Mouse (Mus musculus): Measurements from ENCODE around the gene Slc22a15. TPM values are rescaled to one million over a fixed set of nuclear protein-coding genes. Genes with fewer than 3 reads are reported as not detected.
A peak's percentile ranks its signal among the peaks of the same experiment; 100 is the strongest.

The Slc22a15 gene
- polyA plus RNA-seq, 1 experiment from 2014 or later, result 4.8 TPM

GRCm38 (mm10) chr3:101867001-101867421 lies 57.2 kb downstream of the Slc22a15 start:
- ATAC-seq (ENCODE audit: low read depth), result peak; percentile 65; the same call in 1 of the 2 replicates
- H3K27me3 ChIP-seq (replicated peaks; ENCODE audit: control insufficient read depth, insufficient read depth, low read length), result no peaks in the 10 kb centered on the region
- no peak overlapping the region for H3K4me3 ChIP-seq (ENCODE audit: low read depth, low read length)
- no peak overlapping the region for H3K27ac ChIP-seq (replicated peaks; ENCODE audit: low read depth, low read length)
- no peak for DNase-seq (ENCODE audit: low spot score)
- no peaks in the 10 kb centered on the region for H3K4me1 ChIP-seq (ENCODE audit: control insufficient read depth, insufficient read depth, low read length)
- peaks cover 7% of the 10 kb centered on the region; the same call in 1 of the 2 replicates for H3K36me3 ChIP-seq (ENCODE audit: control insufficient read depth, insufficient read depth, low read length)
- WGBS, result 67% methylated on average over 4 of the region's 4 CpGs
- H3K9me3 ChIP-seq (ENCODE audit: control insufficient read depth, low read length), result no peaks in the 10 kb centered on the region
- H3K9ac ChIP-seq (ENCODE audit: low read depth, low read length), result no peak overlapping the region
- H3K4me2 ChIP-seq (ENCODE audit: low read depth, low read length), result no peak overlapping the region

DNA sequence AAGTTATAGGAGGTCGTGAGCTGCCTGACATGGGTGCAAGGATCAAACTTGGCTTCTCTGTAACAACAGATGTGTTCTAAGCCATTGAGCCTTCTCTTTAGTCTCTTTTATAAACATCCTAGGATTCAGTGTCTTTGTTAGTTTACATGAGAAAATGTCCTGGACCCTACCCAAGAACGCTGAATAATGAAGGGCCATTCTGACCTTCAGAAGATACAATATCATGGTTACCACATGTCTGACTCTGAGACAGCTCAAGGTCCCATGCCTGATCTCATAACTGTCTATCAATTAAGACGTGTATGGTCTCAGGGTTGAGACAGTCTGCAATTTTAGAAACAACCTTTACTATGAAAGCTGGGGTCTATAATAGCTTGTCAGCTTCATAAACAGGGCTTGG lies 62.4 kb downstream of the Slc22a15 start:
- Histone ChIP-seq H3K4me2 (ENCODE audit: low read depth, low read length) (no peak overlapping the region), H3K4me1 (ENCODE audit: control insufficient read depth, insufficient read depth, low read length) (no peaks in the 10 kb centered on the region), H3K36me3 (ENCODE audit: control insufficient read depth, insufficient read depth, low read length) (peaks cover 29% of the 10 kb centered on the region), H3K27me3 (replicated peaks; ENCODE audit: control insufficient read depth, insufficient read depth, low read length) (no peaks in the 10 kb centered on the region), H3K9me3 (ENCODE audit: control insufficient read depth, low read length) (no peaks in the 10 kb centered on the region), H3K4me3 (ENCODE audit: low read depth, low read length) (no peak overlapping the region), H3K27ac (replicated peaks; ENCODE audit: low read depth, low read length) (no peak overlapping the region), H3K9ac (ENCODE audit: low read depth, low read length) (no peak overlapping the region)
- no peak for ATAC-seq (ENCODE audit: low read depth)
- WGBS, result 70% methylated on average over 3 of the region's 3 CpGs
- no peak for DNase-seq (ENCODE audit: low spot score)

GRCm38 (mm10) chr3:101860151-101860550 lies 64.1 kb downstream of the Slc22a15 start:
- 62% methylated on average over 7 of the region's 7 CpGs for WGBS
- Histone ChIP-seq H3K36me3 (ENCODE audit: control insufficient read depth, insufficient read depth, low read length) (peaks cover 29% of the 10 kb centered on the region), H3K9me3 (ENCODE audit: control insufficient read depth, low read length) (no peaks in the 10 kb centered on the region)

GRCm38 (mm10) chr3:101859740-101860139 lies 64.5 kb downstream of the Slc22a15 start:
- Histone ChIP-seq H3K9me3 (ENCODE audit: control insufficient read depth, low read length) (no peaks in the 10 kb centered on the region), H3K27ac (replicated peaks; ENCODE audit: low read depth, low read length) (no peak overlapping the region), H3K9ac (ENCODE audit: low read depth, low read length) (no peak overlapping the region), H3K27me3 (replicated peaks; ENCODE audit: control insufficient read depth, insufficient read depth, low read length) (no peaks in the 10 kb centered on the region), H3K4me1 (ENCODE audit: control insufficient read depth, insufficient read depth, low read length) (no peaks in the 10 kb centered on the region), H3K36me3 (ENCODE audit: control insufficient read depth, insufficient read depth, low read length) (peaks cover 29% of the 10 kb centered on the region), H3K4me2 (ENCODE audit: low read depth, low read length) (no peak overlapping the region), H3K4me3 (ENCODE audit: low read depth, low read length) (no peak overlapping the region)
- 87% methylated on average over 7 of the region's 7 CpGs for whole genome bisulfite sequencing
- DNase-seq (ENCODE audit: low spot score) (no peak), ATAC-seq (ENCODE audit: low read depth) (no peak)

More at GRCm38 (mm10) chr3:101860151-101860550, 64.1 kb downstream of the Slc22a15 start:
- ATAC-seq (ENCODE audit: low read depth) (no peak), DNase-seq (ENCODE audit: low spot score) (no peak)
- Histone ChIP-seq H3K27ac (replicated peaks; ENCODE audit: low read depth, low read length) (no peak overlapping the region), H3K4me3 (ENCODE audit: low read depth, low read length) (no peak overlapping the region), H3K9ac (ENCODE audit: low read depth, low read length) (no peak overlapping the region), H3K27me3 (replicated peaks; ENCODE audit: control insufficient read depth, insufficient read depth, low read length) (no peaks in the 10 kb centered on the region), H3K4me1 (ENCODE audit: control insufficient read depth, insufficient read depth, low read length) (no peaks in the 10 kb centered on the region), H3K4me2 (ENCODE audit: low read depth, low read length) (no peak overlapping the region)

GRCm38 (mm10) chr3:101854075-101854474 lies 70.2 kb downstream of the Slc22a15 start:
- no peak overlapping the region for H3K9ac ChIP-seq (ENCODE audit: low read depth, low read length)
- no peak overlapping the region for H3K27ac ChIP-seq (replicated peaks; ENCODE audit: low read depth, low read length)
- H3K4me2 ChIP-seq (ENCODE audit: low read depth, low read length), result no peak overlapping the region
- H3K4me3 ChIP-seq (ENCODE audit: low read depth, low read length), result no peak overlapping the region
- no peaks in the 10 kb centered on the region for H3K9me3 ChIP-seq (ENCODE audit: control insufficient read depth, low read length)
- ATAC-seq (ENCODE audit: low read depth) (no peak), DNase-seq (ENCODE audit: low spot score) (no peak)
- 81% methylated on average over 1 of the region's 1 CpGs for WGBS
- H3K36me3 ChIP-seq (ENCODE audit: control insufficient read depth, insufficient read depth, low read length), result no peaks in the 10 kb centered on the region
- H3K4me1 ChIP-seq (ENCODE audit: control insufficient read depth, insufficient read depth, low read length), result no peaks in the 10 kb centered on the region
- no peaks in the 10 kb centered on the region for H3K27me3 ChIP-seq (replicated peaks; ENCODE audit: control insufficient read depth, insufficient read depth, low read length)

DNA sequence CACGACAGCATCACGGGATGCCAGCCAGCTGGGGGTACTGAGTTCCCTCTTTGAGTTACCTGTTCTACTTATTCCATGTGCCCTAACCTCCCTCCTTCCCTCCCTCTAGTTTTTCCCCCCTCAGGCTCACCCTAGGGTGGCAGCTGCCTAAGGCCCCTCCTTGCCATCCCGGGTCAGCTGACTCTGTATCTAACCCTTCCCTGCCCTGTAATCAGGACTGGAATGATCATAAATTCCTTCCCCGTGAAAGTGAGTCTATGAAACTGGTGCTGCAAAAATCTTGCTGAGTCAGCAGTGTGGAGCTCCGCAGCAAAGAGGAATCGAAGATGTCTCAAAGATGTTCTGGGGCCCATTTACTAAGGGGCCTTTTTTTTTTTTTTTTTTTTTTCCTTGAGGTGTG lies 72.9 kb downstream of the Slc22a15 start:
- no peak for ATAC-seq (ENCODE audit: low read depth)
- 72% methylated on average over 6 of the region's 6 CpGs for WGBS
- H3K4me1 ChIP-seq (ENCODE audit: control insufficient read depth, insufficient read depth, low read length), result no peaks in the 10 kb centered on the region
- no peak overlapping the region for H3K27ac ChIP-seq (replicated peaks; ENCODE audit: low read depth, low read length)
- H3K9me3 ChIP-seq (ENCODE audit: control insufficient read depth, low read length), result no peaks in the 10 kb centered on the region
- no peak overlapping the region for H3K9ac ChIP-seq (ENCODE audit: low read depth, low read length)
- no peaks in the 10 kb centered on the region for H3K36me3 ChIP-seq (ENCODE audit: control insufficient read depth, insufficient read depth, low read length)
- no peak overlapping the region for H3K4me2 ChIP-seq (ENCODE audit: low read depth, low read length)
- H3K4me3 ChIP-seq (ENCODE audit: low read depth, low read length), result no peak overlapping the region
- no peaks in the 10 kb centered on the region for H3K27me3 ChIP-seq (replicated peaks; ENCODE audit: control insufficient read depth, insufficient read depth, low read length)
- DNase-seq (ENCODE audit: low spot score), result no peak

- Histone ChIP-seq H3K27ac (replicated peaks; ENCODE audit: low read depth, low read length) (no peak within 1 kb of the TSS), H3K27me3 (replicated peaks; ENCODE audit: control insufficient read depth, insufficient read depth, low read length) (no peaks in the 10 kb centered on the region), H3K36me3 (ENCODE audit: control insufficient read depth, insufficient read depth, low read length) (no peaks in the 10 kb centered on the region), H3K4me1 (ENCODE audit: control insufficient read depth, insufficient read depth, low read length) (no peaks in the 10 kb centered on the region), H3K9me3 (ENCODE audit: control insufficient read depth, low read length) (no peaks in the 10 kb centered on the region), H3K9ac (ENCODE audit: low read depth, low read length) (no peak within 1 kb of the TSS), H3K4me3 (ENCODE audit: low read depth, low read length) (no peak within 1 kb of the TSS), H3K4me2 (ENCODE audit: low read depth, low read length) (no peak within 1 kb of the TSS)
- DNase-seq (ENCODE audit: low spot score) (no peak), ATAC-seq (ENCODE audit: low read depth) (no peak)
- WGBS, result 74% methylated on average over 5 of the region's 5 CpGs
Observed at GRCm38 (mm10) chr3:101848816-101849215, 75.4 kb downstream of the Slc22a15 start, which contains the start of gene Mab21l3. Gene Mab21l3, minus strand, starts transcription at chr3:101848959.

GRCm38 (mm10) chr3:101846096-101846495 lies 78.2 kb downstream of the Slc22a15 start:
- WGBS, result 46% methylated on average over 4 of the region's 4 CpGs
- no peak overlapping the region for H3K27ac ChIP-seq (replicated peaks; ENCODE audit: low read depth, low read length)
- ATAC-seq (ENCODE audit: low read depth), result no peak

GRCm38 (mm10) chr3:101842372-101843094 lies 81.7 kb downstream of the Slc22a15 start:
- no peaks in the 10 kb centered on the region for H3K9me3 ChIP-seq (ENCODE audit: control insufficient read depth, low read length)
- peak; percentile 37 for DNase-seq (ENCODE audit: low spot score)
- WGBS, result 62% methylated on average over 7 of the region's 7 CpGs
- H3K4me3 ChIP-seq (ENCODE audit: low read depth, low read length), result no peak overlapping the region
- H3K9ac ChIP-seq (ENCODE audit: low read depth, low read length), result no peak overlapping the region
- H3K4me1 ChIP-seq (ENCODE audit: control insufficient read depth, insufficient read depth, low read length), result no peaks in the 10 kb centered on the region
- no peaks in the 10 kb centered on the region for H3K36me3 ChIP-seq (ENCODE audit: control insufficient read depth, insufficient read depth, low read length)
- H3K27me3 ChIP-seq (replicated peaks; ENCODE audit: control insufficient read depth, insufficient read depth, low read length), result no peaks in the 10 kb centered on the region
- peak; percentile 34; the same call in 1 of the 2 replicates for ATAC-seq (ENCODE audit: low read depth)
- no peak overlapping the region for H3K4me2 ChIP-seq (ENCODE audit: low read depth, low read length)
- H3K27ac ChIP-seq (replicated peaks; ENCODE audit: low read depth, low read length), result no peak overlapping the region

More at GRCm38 (mm10) chr3:101846096-101846495, 78.2 kb downstream of the Slc22a15 start:
- H3K4me2 ChIP-seq (ENCODE audit: low read depth, low read length), result no peak overlapping the region
- H3K36me3 ChIP-seq (ENCODE audit: control insufficient read depth, insufficient read depth, low read length), result no peaks in the 10 kb centered on the region
- H3K4me3 ChIP-seq (ENCODE audit: low read depth, low read length), result no peak overlapping the region
- H3K9ac ChIP-seq (ENCODE audit: low read depth, low read length), result no peak overlapping the region
- no peaks in the 10 kb centered on the region for H3K9me3 ChIP-seq (ENCODE audit: control insufficient read depth, low read length)
- no peaks in the 10 kb centered on the region for H3K27me3 ChIP-seq (replicated peaks; ENCODE audit: control insufficient read depth, insufficient read depth, low read length)
- no peaks in the 10 kb centered on the region for H3K4me1 ChIP-seq (ENCODE audit: control insufficient read depth, insufficient read depth, low read length)
- peak; percentile 36 for DNase-seq (ENCODE audit: low spot score)
